Mouse (Mus musculus): ENCODE data around the gene Prmt1.

GRCm38 (mm10) chr7:45002440-45002839 lies 16.1 kb upstream of the Prmt1 start:
- TF ChIP-seq POLR2A (IDR thresholded peaks at IDR 0.05; ENCODE audit: borderline replicate concordance, extremely low read depth, insufficient read depth, insufficient read length, poor library complexity, severe bottlenecking), result no peak
- no peak for TF ChIP-seq CTCF (IDR thresholded peaks at IDR 0.05; ENCODE audit: borderline replicate concordance, extremely low read depth, insufficient read depth, insufficient read length)
